Comparison of ENCODE assay signal across 8 mouse cellular contexts in genomic region chr11:89546164-89546563, GRCm38 (mm10).
DNase-seq lines count a peak whose midpoint lies in the region; ATAC-seq lines count a peak whose summit lies in the region.

No protein-coding gene starts in this region.

- H3K9me3 ChIP-seq in embryonic facial prominence, embryonic 11.5 days (replicated peaks; ENCODE audit: control insufficient read depth, low read length): no peaks in the 10 kb centered on the region

- peak; percentile 28 for DNase-seq in gastrocnemius, adult 18-20 months (ENCODE audit: low spot score)
- DNase-seq in gastrocnemius, postnatal 4 days (ENCODE audit: low spot score in 2 of 2): no peak
- peak; percentile 66 for DNase-seq in Muller cell, postnatal 12 days (ENCODE audit: inconsistent ontology term)
- DNase-seq in embryonic facial prominence, embryonic 11.5 days (ENCODE audit: low spot score): peak; percentile 84
- peak; percentile 15 for DNase-seq in kidney, adult 11 months
- peak; percentile 23 for DNase-seq in left cerebral cortex, postnatal 4 days
- DNase-seq in retina, adult 2 months (ENCODE audit: low read depth, low spot score): peak; percentile 13

- peak; percentile 76 for ATAC-seq in embryonic facial prominence, embryonic 11.5 days (replicated peaks; ENCODE audit: insufficient number of reproducible peaks, low FRiP score, low TSS enrichment, low read depth)
- no peak for ATAC-seq in erythroid progenitor cell, adult 5-6 weeks (replicated peaks; ENCODE audit: low FRiP score, poor library complexity, severe bottlenecking)

- H3K4me1 ChIP-seq in embryonic facial prominence, embryonic 11.5 days (ENCODE audit: control insufficient read depth, insufficient read depth, low read length): no peaks in the 10 kb centered on the region

- no peaks in the 10 kb centered on the region for H3K36me3 ChIP-seq in embryonic facial prominence, embryonic 11.5 days (replicated peaks; ENCODE audit: control insufficient read depth, insufficient read depth, low read depth, low read length)

- 39% methylated on average over 7 of the region's 7 CpGs for WGBS in embryonic facial prominence, embryonic 11.5 days

- intact Hi-C loops in left cerebral cortex, postnatal 4 days (cut with DNase I): no loop called here

- no peak overlapping the region for H3K4me3 ChIP-seq in embryonic facial prominence, embryonic 11.5 days (ENCODE audit: low read depth, low read length)

- H3K4me2 ChIP-seq in embryonic facial prominence, embryonic 11.5 days (ENCODE audit: low read depth, low read length): no peak overlapping the region

- no peak overlapping the region for H3K27ac ChIP-seq in embryonic facial prominence, embryonic 11.5 days (replicated peaks; ENCODE audit: low read depth, low read length)

- H3K27me3 ChIP-seq in embryonic facial prominence, embryonic 11.5 days (ENCODE audit: control insufficient read depth, insufficient read depth, low read length): no peaks in the 10 kb centered on the region

- H3K9ac ChIP-seq in embryonic facial prominence, embryonic 11.5 days (replicated peaks; ENCODE audit: low read length): no peak overlapping the region

Comparison
In these comparisons a context has a peak if more than half of its experiments do, and no peak if none do; other contexts are left out.
1. DNase-seq: peak in gastrocnemius, adult 18-20 months (single experiment), Muller cell, postnatal 12 days (single experiment), embryonic facial prominence, embryonic 11.5 days (single experiment), kidney, adult 11 months (single experiment), left cerebral cortex, postnatal 4 days (single experiment) and retina, adult 2 months (single experiment); none in gastrocnemius, postnatal 4 days (0 of 2).